Mouse (Mus musculus) midbrain, embryonic 15.5 days (tissue): Measurements from ENCODE around the gene Mgmt. TPM values are rescaled to one million over a fixed set of nuclear protein-coding genes. Genes with fewer than 3 reads are reported as not detected.

ENCODE experiments used
- ATAC-seq: fragments of 200-750 bp; cut with Nextera tagmentation; replicated peaks from 2 replicates; pipeline ENCODE4 v1.8.0; 2017; ENCODE audit warnings: moderate TSS enrichment
- H3K27ac ChIP-seq: fragments of 300-500 bp; sonication (generic); 2 replicates; pipeline ENCODE4 v1.5.1; 2015; ENCODE audit warnings: mild to moderate bottlenecking, inconsistent platforms
- H3K27me3 ChIP-seq: fragments of 300-500 bp; sonication (generic); replicated peaks from 2 replicates; pipeline ENCODE4 v1.6.1; 2015; ENCODE audit warnings: inconsistent platforms
- H3K36me3 ChIP-seq: fragments of 300-500 bp; sonication (generic); replicated peaks from 2 replicates; pipeline ENCODE4 v1.6.1; 2015; ENCODE audit warnings: inconsistent platforms
- H3K4me1 ChIP-seq: fragments of 300-500 bp; sonication (generic); 2 replicates; pipeline ENCODE4 v1.6.1; 2015; ENCODE audit warnings: inconsistent platforms
- H3K4me2 ChIP-seq: fragments of 300-500 bp; sonication (generic); 2 replicates; pipeline ENCODE4 v1.6.1; 2015; ENCODE audit warnings: inconsistent platforms, mild to moderate bottlenecking, moderate library complexity
- H3K4me3 ChIP-seq: fragments of 300-500 bp; sonication (generic); 2 replicates; pipeline ENCODE4 v1.5.1; 2015; ENCODE audit warnings: mild to moderate bottlenecking, inconsistent platforms
- H3K9ac ChIP-seq: fragments of 300-500 bp; sonication (generic); 2 replicates; pipeline ENCODE4 v1.6.1; 2015; ENCODE audit warnings: mild to moderate bottlenecking, inconsistent platforms
- H3K9me3 ChIP-seq: fragments of 300-500 bp; sonication (generic); 2 replicates; pipeline ENCODE4 v1.6.1; 2016; ENCODE audit warnings: inconsistent platforms
- WGBS: fragments of 180-500 bp; shearing (Covaris S2); methylation state at CpG from one replicate; pipeline ENCODE4 v1.1.7; 2015; ENCODE audit warnings: mixed read lengths; 5-methylcytosine and 5-hydroxymethylcytosine counted together
- polyA plus RNA-seq: library from polyadenylated mRNA; unstranded; fragments of >200 nt; fragmentation: Nextera tagmentation; extraction: Ambion mirVana; gene quantifications from 2 replicates; pipeline ENCODE4 v1.2.1, GENCODE M21; 2015

Mgmt gene
- polyA plus RNA-seq, 1 experiment from 2014 or later = 1.5 TPM

DNA sequence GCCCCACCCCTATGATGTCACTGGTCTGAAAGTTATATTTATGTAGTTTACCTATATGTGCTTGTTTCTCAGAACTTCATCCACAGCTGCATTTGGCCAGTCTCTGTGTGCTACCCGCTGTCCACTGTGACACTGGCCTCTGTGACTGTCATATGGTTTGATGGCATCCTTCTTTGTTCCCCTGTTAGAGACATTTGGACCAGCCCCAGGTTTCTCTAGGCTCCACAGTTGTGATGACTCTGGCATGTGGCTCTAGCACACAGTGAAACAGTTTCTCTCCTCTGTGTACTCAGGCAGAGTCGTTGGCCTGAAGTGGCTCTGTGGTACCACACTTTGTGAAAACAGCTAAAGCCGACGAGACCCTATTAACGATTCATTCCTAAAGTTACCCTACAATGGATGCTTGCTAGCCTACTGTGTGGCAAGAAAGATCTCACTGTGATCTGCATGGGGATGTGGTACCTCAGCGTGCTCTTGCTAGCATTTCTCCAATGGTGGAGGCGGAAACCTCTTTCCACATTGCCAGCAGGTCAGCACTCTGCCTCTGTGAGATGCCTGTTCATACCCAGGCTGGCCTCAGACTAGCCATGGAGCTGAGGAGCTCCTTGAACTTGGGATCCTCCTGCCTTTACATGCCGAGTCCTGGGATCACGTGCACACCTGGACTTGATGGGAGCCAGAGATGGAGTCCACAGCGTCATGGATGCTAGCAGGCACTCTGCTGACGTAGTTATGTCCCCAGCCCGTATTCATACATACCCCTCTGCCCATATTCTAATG lies 26.8 kb downstream of the Mgmt start:
- no peak overlapping the region for H3K4me3 ChIP-seq
- H3K27ac ChIP-seq = no peak overlapping the region
- WGBS = 89% methylated on average over 12 of the region's 12 CpGs
- no peaks in the 10 kb centered on the region for H3K27me3 ChIP-seq
- H3K9me3 ChIP-seq = no peaks in the 10 kb centered on the region
- H3K4me1 ChIP-seq = 0 out of 2 replicates have a peak, but pooled peaks cover 3% of the 10 kb centered on the region
- no peak for ATAC-seq
- no peak overlapping the region for H3K4me2 ChIP-seq
- no peak overlapping the region for H3K9ac ChIP-seq
- no peaks in the 10 kb centered on the region for H3K36me3 ChIP-seq

DNA sequence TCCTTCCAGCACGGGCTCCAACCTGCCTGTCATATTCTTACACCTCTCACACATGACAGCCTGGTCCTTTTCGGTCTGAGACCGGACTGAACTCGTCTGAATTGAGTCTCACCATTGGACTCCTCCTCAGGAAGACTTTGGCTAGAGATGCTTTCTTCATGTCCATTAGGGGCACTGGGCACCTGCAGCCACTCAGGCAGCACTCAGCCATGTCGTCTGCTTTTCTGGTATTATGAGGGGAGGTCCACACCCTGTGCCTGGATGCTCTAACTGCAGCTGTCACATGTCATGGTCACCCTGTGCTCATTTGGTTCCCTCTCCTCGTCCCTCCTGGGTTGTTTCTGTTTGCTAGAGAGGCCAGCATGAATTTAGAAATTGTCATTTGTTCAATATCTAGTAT lies 27.8 kb downstream of the Mgmt start:
- 87% methylated on average over 6 of the region's 6 CpGs for WGBS

DNA sequence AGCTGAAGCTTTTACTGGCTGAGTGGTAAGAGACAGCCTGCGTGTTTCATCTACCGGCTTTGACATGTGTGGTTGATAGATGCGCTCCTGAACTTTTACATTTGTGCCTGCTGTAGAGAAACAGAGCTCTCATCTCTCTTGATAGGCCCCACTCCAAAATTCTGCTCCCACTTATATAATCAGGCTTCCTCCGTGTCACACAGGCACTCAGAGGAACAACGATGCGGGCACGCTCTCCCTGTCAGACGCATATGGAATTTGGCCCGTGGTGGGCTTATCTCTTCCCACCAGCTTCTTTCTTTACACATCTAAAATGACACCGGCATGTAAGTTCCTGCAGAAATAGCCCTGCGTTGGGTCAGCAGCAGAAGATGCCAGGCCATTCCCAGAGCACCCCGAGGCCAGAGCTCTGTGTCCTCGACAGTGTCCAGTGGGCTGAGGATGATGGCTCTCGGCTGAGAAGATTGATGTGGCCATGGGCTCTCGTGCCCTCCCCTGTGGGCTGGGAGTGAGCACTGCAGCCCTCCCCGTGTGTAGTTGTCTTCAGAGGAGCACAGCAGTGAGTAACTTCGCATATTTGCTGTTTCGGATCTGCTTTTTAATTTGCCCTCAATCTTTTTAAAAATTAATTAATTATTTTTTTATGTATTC lies 30.3 kb downstream of the Mgmt start:
- ATAC-seq = no peak
- Histone ChIP-seq H3K36me3 (no peaks in the 10 kb centered on the region), H3K4me2 (no peak overlapping the region), H3K9ac (no peak overlapping the region), H3K4me3 (no peak overlapping the region), H3K4me1 (0 out of 2 replicates have a peak, but pooled peaks cover 6% of the 10 kb centered on the region), H3K27ac (no peak overlapping the region), H3K27me3 (no peaks in the 10 kb centered on the region), H3K9me3 (no peaks in the 10 kb centered on the region)
- 74% methylated on average over 18 of the region's 18 CpGs for WGBS

More for the DNA sequence above, 27.8 kb downstream of the Mgmt start:
- Histone ChIP-seq H3K27ac (no peak overlapping the region), H3K27me3 (no peaks in the 10 kb centered on the region), H3K4me3 (no peak overlapping the region), H3K4me2 (no peak overlapping the region), H3K36me3 (no peaks in the 10 kb centered on the region), H3K9ac (no peak overlapping the region), H3K9me3 (no peaks in the 10 kb centered on the region), H3K4me1 (0 out of 2 replicates have a peak, but pooled peaks cover 3% of the 10 kb centered on the region)
- ATAC-seq = no peak

DNA sequence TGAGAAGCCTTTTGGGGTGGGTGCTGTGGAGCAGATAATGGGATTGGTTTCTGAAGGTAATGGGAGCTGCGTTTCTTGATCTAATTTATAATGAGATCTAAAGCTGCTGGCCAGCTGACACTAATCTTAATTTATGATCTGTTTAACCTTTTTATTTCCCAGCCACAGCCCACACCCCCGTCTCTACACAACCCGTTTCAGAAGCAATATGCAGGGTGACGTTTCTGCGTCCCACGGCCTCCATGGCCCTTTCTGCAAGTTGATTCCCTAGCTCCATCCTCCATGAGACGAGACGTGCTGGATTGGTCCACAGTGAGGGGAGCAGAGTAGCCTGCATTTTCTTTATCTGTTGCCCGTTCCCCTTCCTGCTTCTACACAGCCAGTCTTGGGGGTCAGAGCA lies 31.8 kb downstream of the Mgmt start:
- WGBS = 53% methylated on average over 9 of the region's 9 CpGs
- Histone ChIP-seq H3K9me3 (no peaks in the 10 kb centered on the region), H3K27me3 (no peaks in the 10 kb centered on the region), H3K36me3 (no peaks in the 10 kb centered on the region), H3K4me2 (no peak overlapping the region), H3K4me1 (0 out of 2 replicates have a peak, but pooled peaks cover 6% of the 10 kb centered on the region), H3K27ac (no peak overlapping the region), H3K9ac (no peak overlapping the region), H3K4me3 (no peak overlapping the region)
- no peak for ATAC-seq

DNA sequence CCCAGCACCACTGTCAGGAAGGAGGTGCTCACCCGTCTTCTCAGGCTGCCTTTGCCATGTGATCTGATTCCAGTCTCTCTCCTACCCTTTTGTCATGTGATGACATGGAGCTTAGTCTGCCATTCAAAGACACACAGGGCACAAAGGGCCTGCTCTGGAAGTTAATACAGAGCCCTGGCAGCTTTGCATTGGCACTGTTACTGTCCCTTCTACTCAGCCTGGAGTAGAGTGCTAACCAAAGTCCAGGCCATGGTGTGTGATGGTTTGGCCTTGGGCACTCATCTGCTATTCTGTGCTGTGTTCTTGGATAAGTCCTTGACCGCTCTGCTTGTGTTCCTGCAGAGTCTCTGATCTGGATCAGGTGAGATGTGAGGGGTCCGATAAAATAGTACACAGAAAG lies 36.0 kb downstream of the Mgmt start:
- Histone ChIP-seq H3K4me2 (no peak overlapping the region), H3K4me3 (no peak overlapping the region), H3K27me3 (no peaks in the 10 kb centered on the region), H3K9ac (no peak overlapping the region), H3K36me3 (no peaks in the 10 kb centered on the region), H3K4me1 (0 out of 2 replicates have a peak, but pooled peaks cover 2% of the 10 kb centered on the region), H3K9me3 (no peaks in the 10 kb centered on the region), H3K27ac (no peak overlapping the region)
- 70% methylated on average over 3 of the region's 3 CpGs for WGBS
- no peak for ATAC-seq

DNA sequence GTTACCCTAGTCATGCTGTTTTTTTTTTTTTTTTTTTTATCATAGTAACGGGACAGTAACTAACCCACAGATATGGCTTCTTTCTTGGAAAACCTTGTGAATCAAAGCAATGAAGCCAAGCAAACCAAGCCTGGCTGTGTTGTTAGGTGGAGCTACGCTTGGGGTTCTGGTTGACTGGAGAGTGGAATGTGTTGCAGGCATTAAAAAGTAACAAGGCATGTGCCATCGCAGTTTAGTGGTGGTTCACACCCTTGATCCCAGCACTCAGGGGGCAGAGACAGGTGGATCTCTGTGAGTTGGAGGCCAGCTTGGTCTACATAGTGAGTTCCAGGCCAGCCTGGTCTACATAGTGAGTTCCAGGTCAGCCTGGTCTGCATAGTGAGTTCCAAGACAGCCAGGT lies 39.0 kb downstream of the Mgmt start:
- Histone ChIP-seq H3K27ac (no peak overlapping the region), H3K4me3 (no peak overlapping the region), H3K9me3 (no peaks in the 10 kb centered on the region), H3K9ac (no peak overlapping the region), H3K4me1 (0 out of 2 replicates have a peak, but pooled peaks cover 2% of the 10 kb centered on the region), H3K36me3 (no peaks in the 10 kb centered on the region), H3K4me2 (no peak overlapping the region), H3K27me3 (no peaks in the 10 kb centered on the region)
- no peak for ATAC-seq
- WGBS = 90% methylated on average over 3 of the region's 3 CpGs

DNA sequence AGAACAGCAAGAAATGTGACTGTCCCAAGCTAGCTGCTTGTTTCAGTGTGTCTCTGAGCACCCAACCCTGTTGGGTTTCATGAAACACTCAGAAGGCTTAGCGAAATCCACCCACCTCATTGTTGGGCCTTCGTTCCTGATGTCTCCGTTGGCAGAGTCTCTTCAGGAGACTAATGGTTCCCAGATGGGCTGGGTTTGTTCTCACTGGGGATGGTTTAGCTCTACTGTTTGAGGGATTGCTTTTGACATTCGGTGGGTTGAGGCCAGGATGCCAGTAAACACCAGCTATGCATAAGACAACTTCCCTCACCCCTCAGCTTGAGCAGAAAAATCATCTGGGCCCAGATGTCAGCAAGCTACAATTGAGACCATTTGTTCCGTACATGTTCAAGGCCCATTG lies 39.9 kb downstream of the Mgmt start:
- no peak overlapping the region for H3K9ac ChIP-seq
- no peak overlapping the region for H3K27ac ChIP-seq
- 83% methylated on average over 5 of the region's 5 CpGs for WGBS
- H3K4me3 ChIP-seq = no peak overlapping the region
- no peaks in the 10 kb centered on the region for H3K36me3 ChIP-seq
- H3K27me3 ChIP-seq = no peaks in the 10 kb centered on the region
- ATAC-seq = no peak
- no peaks in the 10 kb centered on the region for H3K4me1 ChIP-seq
- no peak overlapping the region for H3K4me2 ChIP-seq
- no peaks in the 10 kb centered on the region for H3K9me3 ChIP-seq

DNA sequence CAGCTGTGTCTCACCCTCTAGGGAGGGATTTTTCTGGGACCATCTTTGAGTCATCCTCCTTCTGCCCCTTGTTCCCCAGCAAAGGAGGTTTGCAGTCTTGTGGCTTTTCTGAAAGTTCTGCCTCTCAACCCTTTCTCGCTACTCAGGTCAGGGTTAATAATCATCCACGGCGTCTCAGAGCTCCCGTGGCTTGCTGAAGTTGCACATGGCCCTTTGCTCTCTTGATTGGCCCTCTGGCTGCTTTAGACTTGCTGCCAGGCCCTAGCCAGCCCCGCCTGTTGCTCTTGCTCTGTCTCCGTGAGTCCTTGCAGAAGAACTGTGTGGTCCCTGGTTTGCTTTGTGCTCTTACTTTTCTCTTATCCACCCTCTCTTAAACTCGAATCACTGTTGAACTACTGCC lies 40.4 kb downstream of the Mgmt start:
- no peak overlapping the region for H3K4me3 ChIP-seq
- H3K9ac ChIP-seq = no peak overlapping the region
- H3K4me2 ChIP-seq = no peak overlapping the region
- WGBS = 92% methylated on average over 7 of the region's 7 CpGs
- no peaks in the 10 kb centered on the region for H3K4me1 ChIP-seq
- no peaks in the 10 kb centered on the region for H3K9me3 ChIP-seq
- H3K27ac ChIP-seq = no peak overlapping the region
- H3K27me3 ChIP-seq = no peaks in the 10 kb centered on the region
- ATAC-seq = no peak
- no peaks in the 10 kb centered on the region for H3K36me3 ChIP-seq

DNA sequence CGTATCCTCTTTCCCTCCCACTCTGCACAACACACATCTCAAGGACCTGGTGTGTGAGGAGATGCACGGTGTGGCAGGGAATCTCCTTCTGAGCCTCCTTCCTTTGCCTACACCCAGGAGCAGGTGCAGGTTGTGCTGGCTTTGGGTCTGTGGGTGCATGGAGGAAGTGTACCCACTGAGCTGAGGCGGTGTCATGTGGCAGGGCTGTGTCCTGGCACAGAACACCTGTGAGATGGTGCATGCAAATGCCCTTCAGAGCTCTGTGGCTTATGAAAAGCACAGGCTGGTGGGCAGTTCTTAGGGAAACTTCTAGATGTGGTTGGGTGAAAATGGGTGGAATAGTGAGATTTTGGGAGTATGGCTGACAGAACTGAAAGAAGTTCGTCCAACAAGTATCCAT lies 44.0 kb downstream of the Mgmt start:
- no peaks in the 10 kb centered on the region for H3K4me1 ChIP-seq
- no peak for ATAC-seq
- no peak overlapping the region for H3K9ac ChIP-seq
- no peak overlapping the region for H3K4me2 ChIP-seq
- H3K36me3 ChIP-seq = no peaks in the 10 kb centered on the region
- no peaks in the 10 kb centered on the region for H3K9me3 ChIP-seq
- H3K27ac ChIP-seq = no peak overlapping the region
- no peaks in the 10 kb centered on the region for H3K27me3 ChIP-seq
- 88% methylated on average over 4 of the region's 4 CpGs for WGBS
- no peak overlapping the region for H3K4me3 ChIP-seq

DNA sequence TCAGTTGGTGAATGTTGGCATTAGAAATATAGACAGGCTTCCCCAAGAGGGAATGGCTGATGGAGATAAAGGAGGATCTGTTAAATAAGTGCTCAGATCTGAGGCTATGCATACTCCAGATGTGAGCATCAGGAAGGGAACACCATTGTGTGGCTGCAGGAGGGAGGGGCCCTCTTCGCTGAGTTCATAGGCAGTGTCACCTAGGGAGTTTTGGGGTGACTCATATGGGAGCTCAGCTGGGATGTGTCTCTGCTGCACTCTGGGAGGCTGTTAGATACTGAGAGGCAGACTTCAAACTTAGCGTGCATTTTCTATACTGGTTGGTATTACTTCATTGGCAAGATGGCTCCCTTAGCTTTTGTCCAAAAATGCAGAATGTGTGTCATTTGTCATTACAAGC lies 48.0 kb downstream of the Mgmt start:
- ATAC-seq = no peak
- Histone ChIP-seq H3K27ac (no peak overlapping the region), H3K9ac (no peak overlapping the region), H3K4me2 (no peak overlapping the region), H3K4me3 (no peak overlapping the region), H3K36me3 (no peaks in the 10 kb centered on the region), H3K9me3 (no peaks in the 10 kb centered on the region), H3K27me3 (0 out of 2 replicates have a peak, but pooled peaks cover 3% of the 10 kb centered on the region), H3K4me1 (no peaks in the 10 kb centered on the region)
- 90% methylated on average over 2 of the region's 2 CpGs for WGBS

DNA sequence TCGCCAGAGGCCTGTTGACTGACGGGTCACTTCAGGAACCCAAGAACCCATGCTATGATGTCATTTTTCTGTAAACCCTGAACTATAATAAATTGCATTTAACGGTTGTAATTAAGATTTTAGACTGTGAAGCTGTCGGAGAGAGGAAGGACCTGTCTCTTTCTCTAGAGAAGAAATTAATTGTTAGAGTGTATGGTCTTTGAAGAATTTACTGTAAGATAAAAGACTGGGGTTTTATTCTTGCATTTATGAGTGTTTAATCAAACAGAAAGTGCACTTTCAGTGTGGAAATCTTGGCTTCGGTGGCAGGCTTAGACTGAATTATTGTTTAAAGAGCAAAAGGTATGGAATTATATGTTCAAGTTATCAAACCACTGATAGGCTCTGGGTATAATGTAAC lies 49.5 kb downstream of the Mgmt start:
- Histone ChIP-seq H3K27ac (no peak overlapping the region), H3K4me1 (no peaks in the 10 kb centered on the region), H3K4me3 (no peak overlapping the region), H3K4me2 (no peak overlapping the region), H3K9me3 (no peaks in the 10 kb centered on the region), H3K36me3 (no peaks in the 10 kb centered on the region), H3K9ac (no peak overlapping the region), H3K27me3 (0 out of 2 replicates have a peak, but pooled peaks cover 3% of the 10 kb centered on the region)
- no peak for ATAC-seq
- WGBS = 82% methylated on average over 5 of the region's 5 CpGs

DNA sequence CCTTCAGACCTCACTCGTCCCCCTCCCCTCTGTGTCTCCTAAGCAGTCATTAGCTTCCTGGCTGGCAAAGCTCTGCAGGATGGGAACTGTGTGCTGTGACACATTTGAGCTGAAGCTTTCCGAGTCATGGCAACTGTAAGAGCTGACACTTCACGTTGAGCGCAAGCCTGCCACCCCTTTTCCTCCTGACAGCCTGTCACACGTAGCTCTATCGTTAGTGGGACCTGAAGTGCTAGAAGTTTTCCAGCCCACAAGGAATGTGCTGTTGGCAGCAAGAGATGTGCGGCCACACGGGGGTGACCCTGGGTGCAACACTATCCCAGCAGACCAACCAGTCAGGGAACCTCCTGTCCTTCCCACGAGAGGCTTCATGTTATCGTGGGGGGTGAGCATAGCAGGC lies 51.3 kb downstream of the Mgmt start:
- no peaks in the 10 kb centered on the region for H3K9me3 ChIP-seq
- no peaks in the 10 kb centered on the region for H3K4me1 ChIP-seq
- no peak overlapping the region for H3K4me2 ChIP-seq
- no peak overlapping the region for H3K4me3 ChIP-seq
- WGBS = 76% methylated on average over 10 of the region's 10 CpGs
- no peak overlapping the region for H3K9ac ChIP-seq
- no peak overlapping the region for H3K27ac ChIP-seq
- no peak for ATAC-seq
- H3K27me3 ChIP-seq = 0 out of 2 replicates have a peak, but pooled peaks cover 3% of the 10 kb centered on the region
- H3K36me3 ChIP-seq = no peaks in the 10 kb centered on the region

DNA sequence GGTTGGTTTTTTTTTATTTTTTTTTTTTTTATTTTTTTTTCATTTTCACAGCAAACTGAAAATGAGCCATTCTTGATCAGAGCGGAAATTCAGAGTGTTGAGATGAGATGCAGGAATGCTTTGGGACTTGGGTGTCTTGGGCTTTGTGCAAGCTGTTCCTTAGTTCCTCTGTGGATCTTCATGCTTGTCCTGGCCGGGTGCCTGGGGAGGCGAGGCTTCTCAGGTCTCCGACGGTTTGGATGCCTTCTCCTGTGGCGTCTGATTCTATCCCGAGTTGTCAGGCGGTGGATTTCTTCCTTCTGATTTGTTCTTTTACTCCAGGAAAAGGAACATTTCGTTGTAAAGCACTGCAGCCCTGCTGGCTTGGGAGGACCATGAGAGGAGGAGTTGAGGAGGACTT lies 51.7 kb downstream of the Mgmt start:
- H3K4me3 ChIP-seq = no peak overlapping the region
- no peak for ATAC-seq
- no peak overlapping the region for H3K27ac ChIP-seq
- no peak overlapping the region for H3K4me2 ChIP-seq
- no peaks in the 10 kb centered on the region for H3K4me1 ChIP-seq
- H3K27me3 ChIP-seq = 0 out of 2 replicates have a peak, but pooled peaks cover 3% of the 10 kb centered on the region
- no peaks in the 10 kb centered on the region for H3K36me3 ChIP-seq
- 86% methylated on average over 9 of the region's 9 CpGs for WGBS
- no peak overlapping the region for H3K9ac ChIP-seq
- H3K9me3 ChIP-seq = no peaks in the 10 kb centered on the region
